Mouse (Mus musculus) fat pad, adult 2 months (tissue): Measurements from ENCODE around the gene Slc10a7.
A peak's percentile ranks its signal among the peaks of the same experiment; 100 is the strongest.
"Not testable (repeated sequence)": the region's sequence is repeated elsewhere in the genome, so short reads cannot be mapped to it uniquely, and the experiment has no call there.

ENCODE experiments used
- DNase-seq: peaks from one replicate; pipeline ENCODE4 v3.0.0-alpha.2; 2011; ENCODE audit warnings: low read depth, low spot score; ENCODE audit errors: extremely low read depth

Gene Slc10a7

DNA sequence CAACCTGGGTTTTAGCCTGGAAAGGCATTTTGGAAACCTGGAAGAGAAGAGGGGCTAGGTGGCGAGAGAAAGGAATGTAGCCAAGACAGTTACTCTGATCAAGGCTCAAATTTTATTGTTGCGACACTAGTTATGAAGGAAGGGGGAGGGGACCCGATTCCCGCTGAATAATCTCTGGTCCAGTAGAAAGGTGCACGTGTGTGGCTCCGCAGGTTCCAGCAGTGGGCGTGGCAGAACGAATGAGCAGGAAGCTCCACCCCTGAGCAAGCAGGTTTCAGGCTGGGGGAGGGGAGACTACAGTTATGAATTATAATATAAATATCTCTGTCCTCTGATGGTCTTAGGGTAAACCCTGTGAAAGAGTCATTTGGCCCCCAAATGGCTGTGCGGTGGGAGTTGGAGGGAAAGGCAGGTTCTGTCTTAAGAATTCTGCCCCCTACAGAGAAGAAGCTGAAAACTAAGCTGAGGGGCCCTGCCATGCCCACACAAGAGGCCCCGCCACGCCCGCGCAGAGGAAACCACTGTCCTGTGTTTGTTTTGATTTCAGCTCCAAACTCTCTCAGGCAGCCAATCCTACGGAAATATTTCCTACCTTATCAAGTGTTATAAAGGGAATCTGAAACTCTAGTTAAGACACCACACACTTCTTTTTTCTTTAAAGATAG, 36.1 kb downstream of the Slc10a7 start:
- DNase-seq: not testable (repeated sequence)

DNA sequence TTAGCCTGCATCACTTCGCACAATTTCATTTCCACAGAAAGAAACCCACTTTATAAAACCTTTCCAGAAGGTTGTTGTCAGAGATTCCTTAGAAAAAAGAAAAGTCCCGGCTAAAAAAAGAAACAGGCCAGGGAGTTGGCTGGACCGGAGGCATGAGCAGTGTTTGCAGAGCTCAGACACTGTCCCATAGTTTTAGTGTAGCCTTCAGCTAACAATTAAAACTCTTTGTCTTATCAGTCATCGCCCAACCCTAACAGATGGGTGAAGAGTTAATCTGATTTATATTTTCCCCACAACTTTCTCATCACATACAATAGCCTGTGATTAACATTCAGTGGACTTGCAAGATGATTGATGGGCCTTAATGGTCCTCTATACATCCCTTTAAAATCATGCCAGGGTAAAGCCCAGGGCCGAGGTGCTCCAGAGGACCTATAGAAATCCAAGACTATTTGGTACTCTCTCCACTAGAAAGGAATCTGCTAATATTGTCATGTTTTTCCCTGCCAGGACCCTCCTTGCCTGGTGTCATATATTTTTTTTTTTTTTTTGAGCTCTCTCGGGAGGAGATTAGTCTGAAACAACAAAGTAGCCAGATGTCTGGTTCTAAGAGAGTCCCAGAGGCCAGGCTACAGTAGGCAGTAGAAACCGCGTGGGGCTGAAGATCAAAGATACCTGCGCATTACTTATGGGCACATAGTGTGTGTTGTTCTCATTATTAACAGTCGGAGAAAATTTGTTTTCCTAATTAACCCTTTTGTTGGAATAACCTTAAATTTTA, 41.0 kb downstream of the Slc10a7 start:
- DNase-seq: no peak

DNA sequence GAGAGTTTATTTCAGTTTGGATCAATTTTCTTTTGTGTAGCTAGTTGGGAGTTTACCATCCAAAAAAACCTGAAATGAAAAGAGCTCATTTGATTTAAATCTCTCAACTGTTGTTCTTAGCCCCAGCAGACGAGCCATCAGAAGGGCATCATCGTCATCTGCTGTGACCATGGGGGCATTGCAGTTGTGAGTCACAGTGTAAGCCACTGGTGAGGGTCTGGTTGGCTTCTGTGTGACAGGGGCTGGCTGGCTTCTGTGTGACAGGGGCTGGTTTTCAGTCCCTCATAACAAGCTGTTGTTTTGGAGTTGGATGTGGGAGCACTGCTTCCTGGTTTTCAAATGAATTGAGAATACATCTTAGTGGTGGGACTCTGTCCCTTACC, 41.6 kb downstream of the Slc10a7 start:
- no peak for DNase-seq

GRCm38 (mm10) chr8:78555817-78556216, 46.7 kb downstream of the Slc10a7 start:
- peak; percentile 45 for DNase-seq

GRCm38 (mm10) chr8:78556773-78557434, 47.8 kb downstream of the Slc10a7 start:
- no peak for DNase-seq

GRCm38 (mm10) chr8:78561620-78562019, 52.5 kb downstream of the Slc10a7 start:
- DNase-seq: no peak

DNA sequence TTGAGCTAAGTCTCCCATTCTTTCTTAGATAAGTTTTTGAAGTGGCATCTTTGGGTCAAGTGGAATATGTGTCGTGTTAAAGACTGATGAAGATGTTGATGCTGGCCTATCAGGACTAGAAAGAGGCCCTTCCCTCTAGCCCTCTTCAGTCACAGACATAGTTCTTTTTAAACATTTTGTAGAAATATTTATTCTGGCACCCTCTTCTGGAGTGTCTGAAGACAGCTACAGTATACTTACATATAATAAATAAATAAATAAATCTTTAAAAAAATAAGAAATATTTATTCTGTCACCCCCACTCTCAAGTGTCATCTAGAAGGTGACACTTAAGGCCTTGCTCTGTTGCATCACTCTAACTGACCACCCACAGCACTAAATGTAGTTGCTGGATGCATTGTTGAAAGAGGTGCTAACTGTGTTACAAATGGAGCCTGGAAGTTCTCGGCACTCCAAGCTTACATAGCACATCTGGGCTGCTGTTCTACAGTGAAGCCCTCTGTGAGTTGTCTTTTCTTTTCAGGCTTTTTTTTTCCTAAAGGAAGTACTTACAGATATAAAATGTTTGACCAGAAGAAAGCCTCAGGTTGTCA, 54.4 kb downstream of the Slc10a7 start:
- no peak for DNase-seq

DNA sequence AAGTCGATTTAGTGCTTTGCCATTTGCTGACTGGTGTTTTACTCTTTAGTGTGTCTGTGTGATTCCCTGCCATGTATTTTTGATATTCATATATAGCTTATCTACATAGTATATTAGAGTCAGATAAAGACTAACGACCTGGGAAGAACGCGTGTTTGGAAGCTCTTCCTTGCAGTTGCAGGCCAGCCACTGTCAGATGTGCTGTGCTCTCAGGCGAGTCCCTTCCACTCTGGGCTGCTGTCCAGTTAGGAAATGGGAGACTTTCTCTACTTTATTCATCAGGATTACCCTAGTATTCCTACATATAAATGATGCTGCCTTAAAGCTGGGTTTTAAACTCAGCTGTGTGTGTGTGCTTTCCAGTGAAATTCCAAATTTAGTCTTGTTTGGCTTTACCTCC, 55.1 kb downstream of the Slc10a7 start:
- DNase-seq: no peak

GRCm38 (mm10) chr8:78568196-78568595, 59.0 kb downstream of the Slc10a7 start:
- no peak for DNase-seq

GRCm38 (mm10) chr8:78571528-78571927, 62.4 kb downstream of the Slc10a7 start:
- DNase-seq: no peak

- DNase-seq: no peak
Measured at GRCm38 (mm10) chr8:78574207-78574606, 65.1 kb downstream of the Slc10a7 start.

GRCm38 (mm10) chr8:78577569-78577968, 68.4 kb downstream of the Slc10a7 start:
- no peak for DNase-seq

GRCm38 (mm10) chr8:78578036-78578435, 68.9 kb downstream of the Slc10a7 start:
- no peak for DNase-seq

- DNase-seq: no peak
Measured at GRCm38 (mm10) chr8:78584011-78584776, 75.0 kb downstream of the Slc10a7 start.

DNA sequence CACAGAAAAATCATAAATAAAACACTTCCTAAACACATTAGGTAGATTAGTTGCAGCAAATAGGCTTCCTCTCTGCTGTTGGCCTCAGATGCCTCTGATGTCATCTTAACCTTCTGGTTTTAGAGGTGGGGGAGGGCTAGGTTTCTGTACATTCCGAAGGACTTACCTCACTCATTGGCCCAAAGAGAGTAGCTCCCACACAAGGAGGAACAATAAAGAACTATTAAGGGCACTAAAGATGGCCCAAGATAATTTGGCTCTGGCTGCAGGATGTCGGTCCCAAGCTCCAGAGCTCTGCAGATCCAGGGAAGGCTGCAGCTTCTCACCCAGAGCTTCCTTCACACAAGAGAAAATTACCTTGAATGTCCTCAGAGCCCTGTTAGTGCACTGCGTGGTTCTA, 75.7 kb downstream of the Slc10a7 start:
- DNase-seq: peak; percentile 43

DNA sequence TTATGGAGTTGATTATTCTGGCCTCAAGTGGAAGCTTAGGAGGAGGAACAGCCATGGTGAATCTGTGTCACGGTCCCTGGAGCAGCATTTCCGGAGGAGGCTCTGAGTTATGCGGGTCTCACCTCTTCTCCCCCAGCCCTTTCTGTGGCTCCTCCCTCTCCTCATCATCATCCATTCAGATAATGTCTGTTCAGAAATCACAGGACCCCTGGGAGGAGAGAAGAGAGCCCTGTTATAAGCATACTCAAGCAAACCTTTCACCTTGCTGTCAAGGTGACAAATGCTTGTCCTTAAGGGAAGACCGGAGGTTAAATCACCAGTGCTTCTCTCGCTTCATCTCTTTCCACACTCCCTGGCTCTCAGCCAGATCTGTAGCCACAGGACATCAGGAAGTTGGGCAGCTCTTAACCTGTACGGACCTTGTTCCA, 86.3 kb downstream of the Slc10a7 start:
- DNase-seq: peak; percentile 11

GRCm38 (mm10) chr8:78598237-78598636, 89.1 kb downstream of the Slc10a7 start:
- no peak for DNase-seq

GRCm38 (mm10) chr8:78603084-78603483, 93.9 kb downstream of the Slc10a7 start:
- peak; percentile 54 for DNase-seq

GRCm38 (mm10) chr8:78604426-78604825, 95.3 kb downstream of the Slc10a7 start:
- DNase-seq: no peak

- DNase-seq: no peak
Measured at GRCm38 (mm10) chr8:78609301-78609700, 100.2 kb downstream of the Slc10a7 start.

DNA sequence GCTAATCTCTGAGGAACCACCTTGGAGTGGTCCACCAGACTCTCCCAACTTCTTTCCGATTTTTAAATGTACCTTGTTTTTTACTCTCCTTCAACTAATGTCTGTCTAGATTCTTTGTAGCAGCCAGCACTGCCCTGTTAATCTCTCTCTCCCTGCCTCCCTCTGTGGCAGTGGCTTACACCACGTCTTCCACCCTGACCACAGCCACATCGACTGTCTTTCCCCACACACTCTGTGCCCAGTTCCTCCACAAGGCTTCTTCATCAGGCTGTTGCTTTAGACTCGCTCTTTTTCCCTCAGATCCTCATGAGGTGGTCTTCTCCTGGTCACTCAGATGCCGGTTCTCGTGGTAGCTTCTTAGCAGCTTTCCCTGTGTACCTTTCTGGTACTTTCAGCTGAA, 101.9 kb downstream of the Slc10a7 start:
- DNase-seq: no peak
